Mouse (Mus musculus) G1E (cell line): ENCODE measurements around the gene Clstn3.

Experiments
- CTCF ChIP-seq: IDR thresholded peaks from 2 replicates; pipeline ENCODE4 v1.5.1; 2012; ENCODE audit warnings: low read depth, low read length, inconsistent platforms, mixed read lengths
- GATA1 ChIP-seq: IDR thresholded peaks from 2 replicates; pipeline ENCODE4 v1.6.1; 2012; ENCODE audit warnings: borderline replicate concordance, low read length, inconsistent platforms, mixed read lengths

- TF ChIP-seq GATA1 (no peak), CTCF (no peak)
These were observed 45.9 kb downstream of the Clstn3 start for GRCm38 (mm10) chr6:124418686-124419085.
